In the genomic region with DNA sequence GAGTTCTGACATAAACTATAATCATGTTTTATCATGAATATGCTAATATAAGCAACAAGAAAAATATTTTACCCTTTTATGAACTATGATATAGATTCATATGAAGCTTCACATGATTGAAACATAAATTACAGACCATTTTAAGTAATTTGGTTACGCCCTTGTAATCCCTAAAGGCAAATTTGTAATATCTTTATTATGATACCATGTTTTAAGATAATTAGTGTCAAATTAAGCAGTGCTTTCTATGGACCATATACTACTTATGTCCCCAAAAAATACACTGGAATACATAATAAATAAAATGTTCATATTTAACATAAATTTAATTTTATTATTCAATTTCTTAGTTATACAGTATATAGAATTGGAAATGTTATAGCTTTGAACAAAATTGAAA, we compare ENCODE assay signal across 39 mouse cellular contexts. TPM values are rescaled to one million over a fixed set of nuclear protein-coding genes. Genes with fewer than 3 reads are reported as not detected.
"Had no signal": no experiment of that assay in that cellular context is flagged by ENCODE, and none has a peak within 500 bp of the region (broad histone marks: within the 10 kb centered on the region; RNA-seq: fewer than 3 reads in every experiment).

A gene (minus strand): TSS at position 101 of the 400 bp plus-strand sequence.

- H3K4me3 ChIP-seq: heart, embryonic 10.5 days; heart, embryonic 12.5 days; heart, embryonic 13.5 days; heart, embryonic 15.5 days; hindbrain, embryonic 10.5 days; hindbrain, embryonic 12.5 days; hindbrain, embryonic 13.5 days; hindbrain, embryonic 15.5 days; intestine, embryonic 15.5 days; kidney, embryonic 15.5 days; left cerebral cortex, adult 2 months had no signal

- DNase-seq: heart, postnatal 10 days; heart, postnatal 14 days; heart, postnatal 36 days; heart, postnatal 4 days; kidney, adult 11 months; kidney, adult 18-20 months; kidney, adult 2 months; kidney, adult 8-10 months; kidney, adult 9 months; kidney, postnatal 10 days; kidney, postnatal 14 days; kidney, postnatal 25 days; kidney, postnatal 36 days; kidney, postnatal 4 days; layer of hippocampus, adult 9-11 months; layer of hippocampus, postnatal 36 days had no signal

- H3K27ac ChIP-seq: heart, embryonic 10.5 days; heart, embryonic 13.5 days; heart, embryonic 15.5 days; hindbrain, embryonic 10.5 days; hindbrain, embryonic 12.5 days; hindbrain, embryonic 13.5 days; hindbrain, embryonic 14.5 days; hindbrain, embryonic 15.5 days; hindbrain, postnatal 0 days; intestine, embryonic 15.5 days; kidney, embryonic 15.5 days; kidney, postnatal 0 days; left cerebral cortex, adult 2 months had no signal

RNA-seq across cellular contexts. Expression of the gene that starts here (rescaled TPM):
- total RNA-seq: heart, postnatal 10 days; heart, postnatal 14 days; heart, postnatal 25 days; heart, postnatal 36 days; heart, postnatal 4 days; hematopoietic stem cell, adult 5-6 weeks; hindbrain, postnatal 0 days; layer of hippocampus, adult 18-20 months; layer of hippocampus, adult 8-10 months; layer of hippocampus, postnatal 10 days; layer of hippocampus, postnatal 14 days; layer of hippocampus, postnatal 25 days; layer of hippocampus, postnatal 36 days; left cerebral cortex, adult 18-20 months; left cerebral cortex, adult 2 months; left cerebral cortex, adult 8-10 months had no signal
